9 mouse cellular contexts compared by ENCODE assay signal in the genomic region with DNA sequence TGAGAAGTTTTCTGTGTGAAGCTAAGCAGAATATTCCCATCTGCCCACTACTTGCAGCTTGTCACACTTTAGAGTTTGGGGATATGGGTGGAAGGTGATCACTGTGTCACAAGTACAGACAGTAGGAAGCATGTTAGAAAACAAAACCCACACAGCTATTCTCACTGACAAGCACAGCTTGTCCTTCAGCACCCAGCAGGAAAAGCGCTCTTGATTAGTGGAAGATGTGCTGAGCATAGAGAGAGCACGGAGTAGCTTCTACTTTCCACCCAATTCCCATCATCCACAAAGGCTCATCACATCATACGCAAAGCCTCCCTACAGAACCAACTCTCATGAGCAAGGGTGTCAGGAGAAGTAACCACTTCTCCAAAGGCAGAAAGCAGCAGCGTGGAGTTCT. TPM values are rescaled to one million over a fixed set of nuclear protein-coding genes. Genes with fewer than 3 reads are reported as not detected.
DNase-seq lines count a peak whose midpoint lies in the region; ATAC-seq lines count a peak whose summit lies in the region.
"Had no signal": no experiment of that assay in that cellular context is flagged by ENCODE, and none has a peak within 500 bp of the region (broad histone marks: within the 10 kb centered on the region; RNA-seq: fewer than 3 reads in every experiment).

No protein-coding gene starts in this region.

- H3K27ac ChIP-seq in embryonic facial prominence, embryonic 15.5 days (replicated peaks), result no peak overlapping the region
- H3K27ac ChIP-seq in hindbrain, embryonic 11.5 days (ENCODE audit: low read depth, low read length), result no peak overlapping the region
- no peak overlapping the region for H3K27ac ChIP-seq in neural tube, embryonic 11.5 days (ENCODE audit: low read depth, low read length)

- H3K9me3 ChIP-seq in embryonic facial prominence, embryonic 15.5 days (replicated peaks), result no peaks in the 10 kb centered on the region
- no peaks in the 10 kb centered on the region for H3K9me3 ChIP-seq in hindbrain, embryonic 11.5 days (ENCODE audit: control insufficient read depth, low read length)
- H3K9me3 ChIP-seq in neural tube, embryonic 11.5 days (ENCODE audit: control insufficient read depth, low read length), result no peaks in the 10 kb centered on the region

- peak overlapping the region; percentile 98; the same call in 1 of the 2 replicates for H3K4me2 ChIP-seq in embryonic facial prominence, embryonic 15.5 days (replicated peaks)
- peak overlapping the region; percentile 90 for H3K4me2 ChIP-seq in hindbrain, embryonic 11.5 days (replicated peaks; ENCODE audit: low read depth, low read length)
- H3K4me2 ChIP-seq in neural tube, embryonic 11.5 days (ENCODE audit: low read depth), result peak overlapping the region; percentile 94

- DNase-seq in layer of hippocampus, adult 11-12 months (ENCODE audit: low spot score), result peak; percentile 11
- no peak for DNase-seq in layer of hippocampus, adult 9-10 months (ENCODE audit: low spot score)
- no peak for DNase-seq in hindbrain, embryonic 11.5 days (ENCODE audit: low spot score)
- DNase-seq in neural tube, embryonic 11.5 days (ENCODE audit: low spot score), result no peak
- DNase-seq in adrenal gland, adult 2 months, result no peak
- no peak for DNase-seq in thymus, adult 18-20 months
- DNase-seq: heart, postnatal 10 days had no signal

- H3K36me3 ChIP-seq in embryonic facial prominence, embryonic 15.5 days, result no peaks in the 10 kb centered on the region
- no peaks in the 10 kb centered on the region for H3K36me3 ChIP-seq in hindbrain, embryonic 11.5 days (ENCODE audit: control insufficient read depth, insufficient read depth, low read length)
- H3K36me3 ChIP-seq in neural tube, embryonic 11.5 days (ENCODE audit: control insufficient read depth, insufficient read depth, low read length), result no peaks in the 10 kb centered on the region

- no peak overlapping the region for H3K9ac ChIP-seq in embryonic facial prominence, embryonic 15.5 days
- no peak overlapping the region for H3K9ac ChIP-seq in hindbrain, embryonic 11.5 days (ENCODE audit: low read depth, low read length)
- no peak overlapping the region for H3K9ac ChIP-seq in neural tube, embryonic 11.5 days (ENCODE audit: low read length)

- 0 out of 2 replicates have a peak overlapping the region, but pooled peaks have one; percentile 58 for H3K4me3 ChIP-seq in embryonic facial prominence, embryonic 15.5 days (replicated peaks)
- H3K4me3 ChIP-seq in hindbrain, embryonic 11.5 days (ENCODE audit: low read depth, low read length), result peak overlapping the region; percentile 77
- H3K4me3 ChIP-seq in neural tube, embryonic 11.5 days (ENCODE audit: low read depth, low read length), result peak overlapping the region; percentile 70

- H3K27me3 ChIP-seq in embryonic facial prominence, embryonic 15.5 days, result peaks cover 34% of the 10 kb centered on the region
- H3K27me3 ChIP-seq in hindbrain, embryonic 11.5 days (ENCODE audit: control insufficient read depth, insufficient read depth, low read length), result peaks cover 7% of the 10 kb centered on the region; the same call in 1 of the 2 replicates
- H3K27me3 ChIP-seq in neural tube, embryonic 11.5 days (ENCODE audit: control insufficient read depth, insufficient read depth, low read length), result peaks cover 21% of the 10 kb centered on the region

- 58% methylated on average over 4 of the region's 4 CpGs for WGBS in embryonic facial prominence, embryonic 15.5 days
- 52% methylated on average over 4 of the region's 4 CpGs for WGBS in hindbrain, embryonic 11.5 days
- WGBS in neural tube, embryonic 11.5 days, result 60% methylated on average over 4 of the region's 4 CpGs

- no peak for ATAC-seq in embryonic facial prominence, embryonic 15.5 days (ENCODE audit: insufficient number of reproducible peaks, low FRiP score, low TSS enrichment, low read depth)
- ATAC-seq in hindbrain, embryonic 11.5 days (ENCODE audit: low FRiP score), result no peak
- ATAC-seq in neural tube, embryonic 11.5 days (ENCODE audit: insufficient read depth, low FRiP score, low TSS enrichment), result no peak

- peaks cover 12% of the 10 kb centered on the region; the same call in 1 of the 2 replicates for H3K4me1 ChIP-seq in embryonic facial prominence, embryonic 15.5 days
- H3K4me1 ChIP-seq in hindbrain, embryonic 11.5 days (replicated peaks; ENCODE audit: control insufficient read depth, insufficient read depth, low read length), result no peaks in the 10 kb centered on the region
- no peaks in the 10 kb centered on the region for H3K4me1 ChIP-seq in neural tube, embryonic 11.5 days (ENCODE audit: control insufficient read depth, insufficient read depth, low read length)

RNA-seq across cellular contexts. Expression of gene Zfp804a, which starts 1.4 kb away (rescaled TPM):
- 0.39 TPM in 2 replicates for polyA plus RNA-seq in embryonic facial prominence, embryonic 15.5 days (2015; fragmentation: Nextera tagmentation; extraction: Ambion mirVana)
- polyA plus RNA-seq in hindbrain, embryonic 11.5 days (2014; fragmentation: Nextera tagmentation; extraction: Ambion mirVana), result 2.9 and 3.5 TPM in 2 replicates
- polyA plus RNA-seq in neural tube, embryonic 11.5 days (2014; fragmentation: Nextera tagmentation; extraction: Ambion mirVana), result 3.2 and 4.3 TPM in 2 replicates
- under 1 TPM; 0.17 to 0.21 TPM for total RNA-seq in adrenal gland, adult 2 months (2021)
- polyA plus RNA-seq in adrenal gland, adult 2 months (2012; rRNA removed), result 0.16 and 0.18 TPM in 2 replicates
- total RNA-seq: heart, postnatal 10 days had no signal
- polyA plus RNA-seq: spleen, adult 2 months had no signal
